Mouse (Mus musculus) kidney, adult 2 months (tissue): ENCODE measurements at regions not wholly inside any gene's neighbourhood (a gene's known extent, or its start where the extent isn't known, plus 50 kb on each side); places are given as distances from the start of the nearest gene placed in this dataset.
A peak's percentile ranks its signal among the peaks of the same experiment; 100 is the strongest.
"Not testable (repeated sequence)": the region's sequence is repeated elsewhere in the genome, so short reads cannot be mapped to it uniquely, and the experiment has no call there.

Experiments
- DNase-seq: peaks from one replicate; pipeline ENCODE4 v3.0.0; 2021
- H3K27ac ChIP-seq: fragments of 200-500 bp; 2 replicates; pipeline ENCODE4 v1.5.1; 2012; ENCODE audit warnings: low read depth, low read length, control low read depth, inconsistent platforms; ENCODE audit not compliant: insufficient read depth
- H3K27me3 ChIP-seq: fragments of 200-500 bp; replicated peaks from 2 replicates; pipeline ENCODE4 v1.6.1; 2012; ENCODE audit warnings: mild to moderate bottlenecking, moderate library complexity, low read length, inconsistent platforms; ENCODE audit not compliant: control insufficient read depth, insufficient read depth
- H3K36me3 ChIP-seq: fragments of 200-500 bp; 2 replicates; pipeline ENCODE4 v1.6.1; 2012; ENCODE audit warnings: mild to moderate bottlenecking, moderate library complexity, low read length, inconsistent platforms; ENCODE audit not compliant: control insufficient read depth, insufficient read depth
- H3K4me1 ChIP-seq: fragments of 200-500 bp; 2 replicates; pipeline ENCODE4 v1.6.1; 2011; ENCODE audit warnings: low read length; ENCODE audit not compliant: control insufficient read depth, insufficient read depth
- H3K4me3 ChIP-seq: fragments of 200-500 bp; 2 replicates; pipeline ENCODE4 v1.5.1; 2011; ENCODE audit warnings: mild to moderate bottlenecking, low read depth, low read length, control low read depth; ENCODE audit not compliant: insufficient read depth
- CTCF ChIP-seq: fragments of 200-500 bp; conservative IDR thresholded peaks from 2 replicates; pipeline ENCODE4 v1.5.1; 2011; ENCODE audit warnings: low read depth, mild to moderate bottlenecking, control low read depth, low read length, moderate library complexity, mixed read lengths; ENCODE audit not compliant: insufficient read depth, insufficient read length
- POLR2A ChIP-seq: fragments of 200-500 bp; IDR thresholded peaks from one replicate; pipeline ENCODE4 v1.6.1; 2011; ENCODE audit warnings: low read depth, low read length, control low read depth
- WGBS: fragments of 180-500 bp; shearing (Covaris S2); methylation state at CpG from one replicate; pipeline ENCODE4 v1.1.7; 2018; 5-methylcytosine and 5-hydroxymethylcytosine counted together

DNA sequence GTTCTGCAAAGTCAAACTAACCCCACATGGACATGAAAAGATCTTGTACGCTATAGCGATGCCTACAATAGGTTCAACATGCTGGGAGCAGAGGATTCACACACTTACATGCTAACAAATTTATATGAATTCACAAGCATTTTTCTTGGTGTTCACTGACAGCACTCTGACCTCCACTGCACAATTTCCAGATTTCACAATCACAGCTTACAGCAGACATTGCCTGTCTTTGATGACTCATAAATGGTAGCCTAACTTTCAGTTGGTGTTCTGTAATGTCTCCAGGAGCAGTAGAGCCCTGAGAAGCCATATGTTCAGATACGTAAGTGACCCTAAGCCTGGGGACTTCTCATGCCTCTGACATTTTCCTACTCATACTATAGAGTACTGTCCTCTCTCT lies 640.1 kb upstream of the Map3k7 start:
- 97% methylated on average over 3 of the region's 3 CpGs for WGBS

GRCm38 (mm10) chr4:31328798-31329197 lies 635.1 kb upstream of the Map3k7 start:
- TF ChIP-seq POLR2A = no peak
- no peak for TF ChIP-seq CTCF
- no peaks in the 10 kb centered on the region for H3K36me3 ChIP-seq
- no peak for DNase-seq
- H3K27me3 ChIP-seq = no peaks in the 10 kb centered on the region
- 83% methylated on average over 5 of the region's 5 CpGs for WGBS
- no peak overlapping the region for H3K27ac ChIP-seq
- H3K4me1 ChIP-seq = no peaks in the 10 kb centered on the region
- H3K4me3 ChIP-seq = no peak overlapping the region

More for the DNA sequence above, 640.1 kb upstream of the Map3k7 start:
- Histone ChIP-seq H3K4me3 (no peak overlapping the region), H3K27ac (no peak overlapping the region), H3K27me3 (no peaks in the 10 kb centered on the region), H3K4me1 (no peaks in the 10 kb centered on the region), H3K36me3 (no peaks in the 10 kb centered on the region)
- DNase-seq = no peak
- TF ChIP-seq POLR2A (no peak), CTCF (no peak)

GRCm38 (mm10) chr4:31331053-31331452 lies 632.8 kb upstream of the Map3k7 start:
- Histone ChIP-seq H3K4me1 (peaks cover 3% of the 10 kb centered on the region; the same call in 1 of the 2 replicates), H3K36me3 (no peaks in the 10 kb centered on the region), H3K27me3 (no peaks in the 10 kb centered on the region), H3K27ac (no peak overlapping the region), H3K4me3 (no peak overlapping the region)
- no peak for DNase-seq
- TF ChIP-seq POLR2A (no peak), CTCF (no peak)

- WGBS = 38% methylated on average over 3 of the region's 3 CpGs
- peak; percentile 76 for DNase-seq
These were observed 628.2 kb upstream of the Map3k7 start for GRCm38 (mm10) chr4:31335686-31336085.

GRCm38 (mm10) chr4:31337980-31338379 lies 625.9 kb upstream of the Map3k7 start:
- WGBS = 60% methylated on average over 4 of the region's 4 CpGs

More at GRCm38 (mm10) chr4:31335686-31336085, 628.2 kb upstream of the Map3k7 start:
- Histone ChIP-seq H3K27ac (no peak overlapping the region), H3K4me1 (peaks cover 4% of the 10 kb centered on the region; the same call in 1 of the 2 replicates), H3K36me3 (no peaks in the 10 kb centered on the region), H3K27me3 (no peaks in the 10 kb centered on the region), H3K4me3 (no peak overlapping the region)
- TF ChIP-seq POLR2A = no peak
- TF ChIP-seq CTCF = no peak

GRCm38 (mm10) chr4:31343312-31344248 lies 620.3 kb upstream of the Map3k7 start:
- TF ChIP-seq CTCF (no peak), POLR2A (no peak)
- WGBS = 56% methylated on average over 5 of the region's 5 CpGs
- Histone ChIP-seq H3K27me3 (no peaks in the 10 kb centered on the region), H3K4me1 (no peaks in the 10 kb centered on the region), H3K27ac (no peak overlapping the region), H3K4me3 (no peak overlapping the region), H3K36me3 (no peaks in the 10 kb centered on the region)
- no peak for DNase-seq

More at GRCm38 (mm10) chr4:31337980-31338379, 625.9 kb upstream of the Map3k7 start:
- H3K4me3 ChIP-seq = no peak overlapping the region
- no peaks in the 10 kb centered on the region for H3K27me3 ChIP-seq
- H3K36me3 ChIP-seq = no peaks in the 10 kb centered on the region
- H3K27ac ChIP-seq = no peak overlapping the region
- peaks cover 4% of the 10 kb centered on the region; the same call in 1 of the 2 replicates for H3K4me1 ChIP-seq
- TF ChIP-seq POLR2A = no peak
- no peak for TF ChIP-seq CTCF
- DNase-seq = no peak

DNA sequence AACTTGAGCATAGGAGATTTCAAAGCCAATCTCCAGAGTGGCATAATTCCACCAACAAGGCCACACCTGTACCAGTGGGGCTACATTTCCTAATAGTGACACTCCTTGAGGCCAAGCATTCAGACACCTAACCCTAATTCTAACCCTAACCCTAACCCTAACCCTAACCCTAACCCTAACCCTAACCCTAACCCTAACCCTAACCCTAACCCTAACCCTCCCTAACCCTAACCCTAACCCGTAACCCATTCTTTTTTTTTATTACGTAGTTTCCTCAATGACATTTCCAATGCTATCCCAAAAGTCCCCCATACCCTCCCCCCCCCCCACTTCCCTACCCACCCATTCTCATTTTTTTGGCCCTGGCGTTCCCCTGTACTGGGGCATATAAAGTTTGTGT lies 609.9 kb upstream of the Map3k7 start:
- not testable (repeated sequence) for H3K4me1 ChIP-seq, H3K27ac ChIP-seq, H3K4me3 ChIP-seq, H3K27me3 ChIP-seq, H3K36me3 ChIP-seq, DNase-seq
- WGBS = 93% methylated on average over 2 of the region's 3 CpGs
